Mouse (Mus musculus) C2C12 (cell line): ENCODE measurements around the gene Dbndd2.

ENCODE experiments used
- CTCF ChIP-seq: IDR thresholded peaks from one replicate; pipeline ENCODE4 v1.5.1; 2011; ENCODE audit not compliant: control insufficient read depth, insufficient read depth, insufficient read length
- USF1 ChIP-seq: IDR thresholded peaks from one replicate; pipeline ENCODE4 v1.6.1; 2011; ENCODE audit warnings: low read depth, mild to moderate bottlenecking, control low read depth, moderate library complexity

DNA sequence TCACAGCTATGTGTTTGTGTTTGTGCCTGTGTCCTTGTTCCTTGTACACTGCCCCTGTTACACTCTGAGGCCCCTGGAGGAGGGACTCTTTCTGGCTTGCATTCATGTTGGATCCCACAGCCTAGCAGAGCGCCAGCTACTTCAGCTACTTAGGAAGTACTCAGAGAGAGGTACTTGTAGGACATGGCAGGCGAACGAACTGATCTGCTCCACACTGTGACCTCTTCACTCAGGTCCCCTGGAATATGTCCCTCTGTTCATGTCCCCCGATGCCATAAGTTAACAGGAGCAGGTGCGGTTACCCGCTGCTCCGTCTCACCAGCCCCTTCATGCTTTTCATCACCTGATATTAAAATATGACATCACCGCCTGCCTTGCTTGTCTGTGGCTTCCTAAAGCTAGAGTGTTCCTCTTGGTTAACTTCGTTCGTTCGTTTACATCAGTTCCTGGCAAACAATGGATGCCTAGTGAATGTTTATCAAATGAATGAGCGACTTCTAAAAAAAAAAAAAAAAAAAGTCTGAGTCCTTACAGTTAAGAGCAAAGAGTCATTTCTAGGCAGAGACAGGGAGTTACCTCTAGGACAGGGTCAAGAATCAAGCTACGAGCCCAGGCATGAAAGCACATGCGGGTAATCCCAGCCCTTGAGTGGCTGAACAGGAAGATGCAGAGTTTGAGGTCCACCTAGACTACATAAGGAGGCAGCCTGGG lies 32.7 kb upstream of the Dbndd2 start:
- TF ChIP-seq CTCF (no peak), USF1 (no peak)
